Mouse (Mus musculus) thymus, postnatal 14 days (tissue): ENCODE results near the gene S100a7a.
A peak's percentile ranks its signal among the peaks of the same experiment; 100 is the strongest.

Source experiments
- DNase-seq: peaks from one replicate; pipeline ENCODE4 v3.0.0; 2021

The S100a7a gene

DNA sequence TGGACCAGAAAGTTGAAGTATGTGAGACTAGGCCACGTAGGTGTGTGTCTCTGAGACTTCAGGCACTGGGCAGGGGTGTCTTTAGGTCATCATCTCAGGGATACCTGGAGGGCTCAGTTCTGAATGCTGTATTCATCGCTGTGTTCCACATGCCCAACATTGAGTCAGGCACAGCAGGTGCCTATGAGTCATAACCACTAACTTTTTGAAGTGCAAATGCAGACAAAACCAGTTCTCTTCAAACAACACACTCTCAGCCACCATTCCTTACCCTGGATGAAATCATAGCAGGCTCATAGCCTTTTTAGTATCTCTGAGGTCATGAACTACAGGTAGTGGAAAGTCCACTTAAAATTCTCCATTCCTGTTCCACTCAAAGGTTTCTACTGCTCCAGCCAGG is 24.5 kb upstream of the S100a7a start:
- DNase-seq, result no peak

DNA sequence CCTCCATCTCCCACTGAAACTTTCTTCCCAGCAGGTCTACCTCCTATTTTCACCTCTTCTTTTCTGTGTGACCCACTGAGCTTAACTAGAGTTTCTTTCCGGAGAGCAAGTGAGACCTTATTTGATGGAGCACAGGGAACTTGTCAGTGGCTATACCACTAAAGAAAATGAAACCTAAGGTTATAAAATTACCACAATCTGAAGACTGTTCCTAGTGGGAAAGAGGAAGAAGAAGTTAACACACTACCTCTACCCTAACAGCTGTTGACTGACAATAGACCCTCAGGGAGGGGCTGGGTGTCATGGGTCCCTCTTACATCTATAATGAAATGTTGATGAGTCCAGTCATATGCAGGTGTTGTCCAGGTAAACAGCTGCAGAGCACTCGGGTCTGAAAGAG is 21.8 kb upstream of the S100a7a start:
- no peak for DNase-seq

DNA sequence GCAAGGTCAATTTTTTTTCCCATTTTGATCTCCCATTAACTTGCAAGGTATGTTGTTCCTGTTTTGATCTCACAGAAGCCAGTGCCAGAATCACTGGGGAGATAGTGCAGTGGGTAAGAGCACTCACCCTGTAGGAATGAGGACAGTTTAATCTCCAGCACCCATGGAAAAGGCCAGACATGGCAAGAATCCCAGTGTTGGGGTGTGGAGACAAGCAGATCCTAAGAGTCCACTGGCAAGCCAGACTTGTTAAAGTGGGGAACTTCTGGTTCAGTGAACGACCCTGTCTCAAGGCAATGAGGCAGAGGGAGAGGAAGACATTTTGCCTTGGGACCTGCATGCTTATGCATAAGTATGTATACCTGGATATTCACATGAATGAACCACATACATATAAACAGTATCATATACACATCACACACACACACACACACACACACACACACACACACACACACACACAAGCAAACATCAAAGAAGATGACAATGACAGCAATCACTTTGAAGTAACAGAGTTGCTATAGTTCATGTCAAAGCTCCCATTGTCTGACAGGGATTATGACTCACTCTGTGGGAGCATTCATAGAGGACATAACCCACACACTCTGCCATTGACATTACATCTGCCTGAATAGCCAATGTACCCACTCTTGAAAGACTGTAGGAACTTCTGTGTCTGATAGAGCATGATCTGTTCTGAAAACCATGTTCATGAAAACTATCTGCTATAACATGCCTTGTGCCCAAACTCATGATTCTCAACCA is 15.1 kb upstream of the S100a7a start:
- DNase-seq, result no peak

DNA sequence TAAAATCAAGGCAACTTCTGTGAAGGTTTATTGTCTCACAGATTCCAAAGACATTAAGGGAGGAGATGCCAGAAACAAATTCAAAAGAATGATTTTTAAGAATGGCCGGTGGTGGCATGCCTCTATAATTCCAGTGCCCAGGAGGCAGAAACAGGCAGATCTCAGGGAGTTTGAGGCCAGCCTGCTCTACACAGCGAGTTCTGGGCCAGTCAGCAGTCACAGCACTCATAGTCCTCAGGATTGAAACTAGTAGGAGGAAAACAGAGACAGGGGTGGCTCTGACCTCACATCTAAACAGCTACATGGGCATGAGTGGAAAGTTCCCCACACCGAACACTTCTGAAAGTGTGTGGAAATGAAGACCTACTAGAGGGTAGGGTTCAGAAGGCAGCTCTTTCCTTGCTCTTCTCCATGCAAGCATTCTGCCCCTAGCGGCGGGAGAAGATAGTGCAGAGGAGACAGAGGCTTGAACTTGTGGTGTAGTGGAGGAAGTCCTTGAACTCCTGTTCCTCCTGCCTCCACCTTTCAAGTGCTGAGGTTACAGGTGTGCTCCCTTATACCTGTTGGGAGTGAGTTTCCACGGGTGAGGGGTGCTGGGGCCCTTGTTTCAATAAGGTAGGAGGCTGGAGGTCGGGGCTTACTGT is 14.2 kb upstream of the S100a7a start:
- DNase-seq, result peak; percentile 78

DNA sequence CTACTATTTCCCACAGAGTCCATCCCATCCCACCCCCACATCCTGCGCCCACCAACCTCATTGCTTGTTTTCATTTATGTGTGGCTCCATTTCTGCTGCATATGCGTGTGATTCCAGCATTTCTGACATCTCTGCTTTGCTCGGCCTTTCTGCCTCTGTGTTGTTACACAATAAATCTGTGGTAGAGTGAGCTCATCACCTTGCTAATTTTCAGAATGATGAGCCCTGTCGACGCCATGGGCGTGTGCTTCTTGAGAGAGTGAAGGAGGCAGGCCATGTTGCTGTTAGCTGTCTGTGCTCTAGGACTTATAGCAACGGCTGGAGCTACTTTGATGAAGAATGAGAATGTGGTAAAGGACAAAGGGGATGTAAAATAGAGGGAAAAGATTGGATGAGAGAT is 12.8 kb upstream of the S100a7a start:
- DNase-seq, result no peak

DNA sequence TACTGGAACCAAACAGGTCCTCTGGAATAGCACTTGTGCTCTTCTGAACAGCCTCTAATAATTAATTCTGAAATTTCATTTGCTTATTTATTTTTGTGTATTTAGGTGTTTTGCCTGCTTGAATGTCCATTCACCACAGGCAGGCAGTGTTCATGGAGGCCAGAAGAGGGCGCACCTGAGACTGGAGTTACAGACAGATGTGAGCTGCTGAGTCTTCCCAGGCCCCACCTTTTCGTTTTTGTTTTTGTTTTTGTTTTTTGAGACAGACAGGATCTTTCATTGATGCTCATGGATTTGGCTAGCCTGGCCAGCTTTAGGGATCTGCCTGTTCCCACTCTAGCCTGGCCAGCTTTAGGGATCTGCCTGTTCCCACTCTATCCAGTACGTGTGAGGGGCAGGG is 9.6 kb upstream of the S100a7a start:
- DNase-seq, result peak; percentile 65

DNA sequence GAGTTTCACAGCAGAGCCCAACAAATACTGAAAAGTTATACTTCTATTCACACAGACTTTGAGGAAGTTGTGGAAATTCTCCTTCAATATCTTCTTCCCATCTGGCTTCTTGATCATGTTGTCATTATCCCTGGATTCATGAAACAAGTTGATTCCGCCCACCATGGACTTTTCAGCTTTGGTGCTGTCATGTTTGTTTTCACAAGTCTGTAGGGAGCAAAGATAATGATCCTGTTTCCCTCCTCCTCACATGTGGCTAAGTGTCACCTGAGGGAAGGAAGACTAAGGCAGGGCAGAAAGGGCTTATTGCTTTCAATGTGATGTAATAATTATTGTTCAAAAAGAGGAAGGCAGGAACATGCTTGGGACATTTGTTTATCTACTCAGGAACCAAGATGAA is 6.5 kb upstream of the S100a7a start:
- DNase-seq, result no peak

DNA sequence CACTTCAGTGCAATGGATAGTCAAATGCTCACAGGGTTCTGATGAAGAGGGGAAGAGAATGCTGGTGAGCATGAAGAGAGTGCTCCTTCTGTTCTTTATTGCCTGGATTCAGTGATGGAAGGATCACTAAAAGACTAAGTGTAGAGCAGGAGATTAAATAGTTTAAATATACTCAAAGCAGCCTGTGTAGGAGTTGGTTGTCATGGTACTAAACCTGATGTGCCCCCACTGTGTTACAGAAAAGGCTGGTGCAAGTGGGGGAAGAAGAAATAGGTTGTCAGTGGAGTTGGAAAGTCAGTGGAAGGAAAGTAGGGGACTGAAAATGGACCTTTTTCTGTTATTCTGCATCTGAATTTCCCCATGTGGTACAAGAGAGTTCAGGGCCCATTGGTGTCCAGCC is 4.8 kb upstream of the S100a7a start:
- DNase-seq, result no peak

DNA sequence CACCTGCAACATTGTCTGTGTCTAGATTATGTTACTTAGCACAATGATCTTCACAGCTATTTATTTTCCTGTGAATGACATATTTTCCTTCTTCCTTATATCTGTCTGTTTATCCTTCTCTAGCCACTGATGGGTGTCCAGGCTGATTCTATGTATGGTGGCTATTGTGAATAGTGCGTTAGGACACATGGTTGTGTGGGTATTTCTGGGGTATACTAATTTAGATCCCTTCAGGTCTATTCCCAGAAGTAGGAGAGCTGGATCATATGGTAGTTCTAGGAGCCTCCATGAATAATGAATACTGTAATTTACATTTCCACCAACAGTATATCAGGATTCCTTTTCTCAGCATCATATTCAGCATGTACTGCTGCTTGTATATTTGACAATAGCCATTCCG is 4.0 kb upstream of the S100a7a start:
- no peak for DNase-seq

DNA sequence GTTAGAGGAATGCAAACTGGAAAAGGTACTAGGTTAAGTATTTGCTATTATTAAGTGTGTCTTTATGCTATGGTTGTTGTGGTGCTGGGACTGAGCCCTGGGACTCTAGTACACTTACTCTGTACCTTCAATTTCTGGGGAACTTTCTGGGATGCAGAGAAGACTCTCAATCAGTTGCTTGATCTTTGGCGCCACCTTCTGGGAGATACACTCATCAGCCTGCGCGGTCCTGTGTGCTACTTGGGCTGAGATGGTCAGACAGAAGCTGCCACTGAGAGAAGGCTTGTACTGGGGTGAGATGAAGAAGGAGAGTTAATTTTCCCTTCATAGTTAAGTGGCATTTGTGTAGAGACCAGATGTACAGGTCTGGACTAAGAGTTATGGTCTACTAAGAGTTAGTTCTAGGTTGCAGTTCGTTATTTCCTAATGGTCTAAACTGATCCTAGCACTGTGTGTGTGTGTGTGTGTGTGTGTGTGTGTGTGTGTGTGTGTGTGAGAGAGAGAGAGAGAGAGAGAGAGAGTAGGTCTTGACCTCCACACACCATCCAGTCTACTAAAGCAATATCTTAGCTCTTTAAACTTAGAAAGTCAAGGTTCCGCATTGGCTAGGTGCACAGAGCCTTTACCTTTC is 824 bp upstream of the S100a7a start:
- peak; percentile 61 for DNase-seq

DNA sequence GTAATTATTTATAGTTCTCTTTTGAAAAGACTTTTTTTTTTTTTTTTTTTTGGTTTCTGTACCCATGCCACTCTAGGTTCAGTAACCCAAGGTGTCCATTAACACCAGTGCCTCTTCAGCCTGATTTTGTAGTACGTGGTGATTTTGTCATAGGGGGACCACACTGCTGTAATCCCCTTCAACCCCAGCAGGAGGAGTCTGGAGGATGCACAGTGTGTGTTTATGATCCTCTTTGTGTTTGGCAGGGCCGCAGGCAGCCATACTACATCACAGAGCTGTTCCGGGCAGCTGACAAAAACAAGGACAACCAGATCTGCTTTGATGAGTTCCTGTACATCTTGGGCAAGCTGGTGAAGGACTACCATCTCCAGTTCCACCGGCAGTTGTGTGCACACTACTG is 3.6 kb downstream of the S100a7a start:
- DNase-seq, result peak; percentile 17

DNA sequence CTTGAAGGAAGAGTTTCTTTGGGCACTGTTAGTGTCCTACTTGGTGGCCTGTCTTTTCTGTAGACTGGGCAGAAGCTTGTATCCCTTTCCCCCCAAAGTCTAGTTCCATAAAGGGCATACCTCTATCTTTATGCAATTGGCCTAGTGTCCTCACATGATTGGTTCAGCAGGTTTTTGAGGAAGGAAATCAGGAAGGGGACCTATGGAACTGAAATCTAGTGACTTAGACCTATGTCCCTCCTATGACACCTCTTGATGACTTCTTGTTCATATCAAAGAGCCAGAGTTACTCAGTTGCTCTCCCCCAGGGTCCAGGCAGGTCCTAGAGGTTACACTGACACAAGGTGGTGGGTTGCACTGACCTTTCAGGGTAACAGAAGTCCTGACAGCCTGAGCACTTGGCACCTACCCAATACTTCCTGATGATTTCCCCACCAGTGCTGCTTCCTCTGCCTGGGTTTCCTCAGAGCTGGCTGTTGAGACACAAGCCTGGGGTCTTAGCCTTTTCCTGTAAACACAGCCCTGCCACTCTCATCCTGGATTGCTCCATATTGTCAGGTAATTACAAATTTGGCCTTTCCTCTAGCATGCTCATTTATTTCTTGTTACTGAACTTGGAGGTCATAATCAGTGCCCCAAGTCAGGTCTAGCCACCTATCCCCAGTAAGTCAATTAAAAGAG is 5.7 kb downstream of the S100a7a start:
- DNase-seq, result no peak

DNA sequence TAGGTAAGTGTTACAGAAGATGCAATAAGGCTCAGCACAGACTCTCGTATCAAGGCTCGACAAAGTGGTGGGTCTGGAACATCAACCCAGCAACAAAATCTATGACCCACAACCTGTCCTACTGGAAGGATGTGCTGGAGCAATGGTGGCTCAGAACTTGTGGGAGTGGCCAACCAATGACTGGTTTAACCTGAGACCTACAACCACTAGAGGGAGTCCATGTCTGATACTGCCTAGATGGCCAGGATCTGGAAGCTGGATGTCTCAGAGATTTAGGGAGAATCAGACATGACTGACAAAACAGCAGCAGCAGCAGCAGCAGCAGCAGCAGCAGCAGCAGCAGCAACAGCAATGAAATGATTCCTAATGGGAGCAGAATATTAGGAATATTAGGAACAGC is 10.4 kb downstream of the S100a7a start:
- no peak for DNase-seq

DNA sequence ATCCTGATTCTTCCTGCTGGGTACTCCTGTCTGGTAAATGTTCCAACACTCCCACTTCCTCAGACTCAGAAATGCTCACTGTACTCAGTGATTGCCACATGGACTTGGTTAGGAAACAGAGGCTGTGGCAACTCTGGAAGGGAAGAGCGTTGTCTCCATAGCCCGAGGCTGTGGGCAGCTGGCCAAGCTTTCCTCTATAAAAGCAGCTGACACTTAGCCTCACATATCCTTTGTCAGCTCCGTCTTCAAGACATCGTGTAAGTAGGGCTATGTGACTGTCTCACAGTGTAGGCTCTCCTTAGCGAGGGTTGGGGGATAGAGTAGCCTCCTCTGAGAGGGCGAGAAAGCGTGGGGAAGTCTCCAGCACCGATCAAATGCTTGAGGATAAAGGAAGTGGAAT is 15.0 kb downstream of the S100a7a start, which contains the start of gene S100a8:
Gene S100a8, plus strand, starts transcription at position 133 of the 400 bp plus-strand sequence.
- DNase-seq, result no peak

DNA sequence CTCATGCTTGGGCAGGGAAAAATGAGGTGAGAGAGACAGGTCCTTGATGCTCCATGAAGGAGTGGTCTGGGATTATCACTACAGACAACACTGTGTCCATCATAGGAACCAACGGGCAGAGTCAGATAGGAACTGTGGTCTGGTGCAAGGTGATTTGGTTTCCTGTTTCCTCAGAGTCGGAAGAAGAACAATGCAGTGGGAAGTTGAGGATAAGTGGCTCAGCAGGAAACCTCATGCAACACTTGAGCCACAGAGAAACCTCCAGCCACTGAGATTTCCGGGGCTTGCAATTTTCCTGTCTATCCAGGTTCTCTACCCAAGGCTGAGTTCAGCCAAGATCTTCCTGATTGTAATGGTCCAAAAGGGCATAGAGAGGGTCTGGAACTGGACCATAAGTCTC is 24.8 kb downstream of the S100a7a start:
- DNase-seq, result no peak

DNA sequence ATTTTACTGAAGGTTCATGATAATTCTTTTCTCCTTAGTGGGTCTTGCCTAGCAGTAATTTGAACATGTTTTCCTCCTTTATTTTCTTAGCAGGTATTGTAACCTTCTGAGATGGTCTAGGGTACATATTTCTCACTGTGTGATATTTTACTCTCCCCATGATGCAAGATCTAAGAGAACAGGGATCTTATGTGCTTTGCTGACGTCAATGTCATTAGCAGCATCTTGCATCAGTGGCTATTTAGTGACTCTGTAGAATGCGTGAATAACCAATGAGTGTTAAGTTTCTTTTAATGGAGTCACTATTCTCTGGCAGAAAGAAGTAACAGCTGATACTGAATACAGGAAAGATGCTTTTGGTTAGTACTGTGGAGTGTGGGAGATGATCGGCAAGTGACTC is 30.1 kb downstream of the S100a7a start:
- no peak for DNase-seq

DNA sequence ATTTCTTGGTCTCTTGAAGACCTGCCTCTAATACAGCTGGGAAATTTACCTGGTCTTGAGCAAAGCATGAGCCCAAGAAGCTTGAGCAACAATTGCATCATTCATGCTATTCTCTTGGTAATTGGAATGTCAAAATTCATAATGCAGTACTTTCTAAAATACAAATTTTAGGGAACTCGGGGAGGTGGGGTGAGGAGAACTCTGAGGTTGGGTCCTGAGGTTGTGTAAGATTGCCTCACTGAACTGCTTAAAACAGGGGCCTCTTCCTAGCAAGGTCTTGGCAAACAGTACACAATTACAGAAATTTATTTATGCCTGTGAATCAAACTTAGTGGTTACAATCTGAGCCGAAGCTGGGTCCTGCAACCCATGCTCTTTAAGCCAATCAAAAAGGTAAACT is 33.0 kb downstream of the S100a7a start:
- DNase-seq, result no peak

DNA sequence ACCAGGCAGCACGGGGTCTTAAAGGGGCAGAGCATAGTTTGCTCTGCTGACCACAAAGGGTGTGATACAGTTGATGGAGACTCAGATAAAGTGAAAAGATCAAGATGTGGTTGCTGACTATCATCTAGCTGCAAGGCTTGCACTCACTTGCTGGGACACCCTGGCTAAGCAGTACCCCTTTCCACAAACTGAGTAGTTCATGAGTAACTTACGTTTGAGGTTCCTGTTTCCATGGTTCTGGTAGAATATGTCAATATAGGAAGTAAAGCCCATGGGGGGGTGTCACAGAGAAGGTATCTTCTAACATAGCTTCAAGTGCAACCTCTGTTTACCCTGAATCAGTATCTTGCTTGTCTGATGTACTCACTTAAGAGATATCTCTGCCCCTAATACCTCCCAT is 39.7 kb downstream of the S100a7a start:
- DNase-seq, result no peak

DNA sequence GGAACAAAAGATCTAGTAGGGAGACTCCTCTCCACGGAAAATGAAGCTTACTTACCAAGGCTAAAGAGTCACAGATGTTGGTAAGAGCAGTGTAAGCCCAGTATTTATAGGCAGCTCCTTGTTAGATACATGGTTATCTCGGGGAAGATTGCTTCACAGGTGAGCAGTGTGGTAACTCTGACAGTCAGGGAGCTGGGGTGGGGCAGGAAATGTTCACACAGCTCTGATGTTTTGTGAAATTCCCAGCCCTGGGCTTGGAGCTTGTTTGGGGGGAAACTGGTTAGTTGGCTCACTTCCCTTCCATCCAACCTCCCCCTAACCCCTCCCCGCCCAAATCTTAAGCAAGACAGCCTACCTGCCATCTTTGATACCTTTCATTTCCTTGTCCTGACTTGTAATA is 41.8 kb downstream of the S100a7a start, which contains the start of gene S100a9:
Gene S100a9, minus strand, starts transcription at position 109 of the 400 bp plus-strand sequence.
- DNase-seq, result no peak

DNA sequence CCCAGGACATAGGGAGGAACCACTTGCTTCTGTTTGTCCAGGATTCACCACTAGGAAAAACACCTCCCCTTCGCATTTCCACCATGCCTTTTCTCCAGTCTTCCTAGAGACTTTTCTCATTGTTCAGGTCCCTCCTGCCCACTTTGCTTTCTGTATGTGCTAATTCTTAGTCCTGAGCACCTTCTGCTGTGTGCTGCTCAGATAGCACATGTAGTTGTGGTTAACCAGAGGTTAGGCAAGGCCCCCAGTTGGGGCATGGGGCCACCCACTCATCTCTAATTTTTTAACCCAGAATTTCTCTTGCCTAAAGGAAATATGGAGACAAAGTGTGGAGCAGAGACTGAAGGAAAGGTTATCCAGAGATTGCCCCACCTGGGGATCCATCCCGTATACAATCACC is 48.4 kb downstream of the S100a7a start:
- no peak for DNase-seq
